Mouse (Mus musculus) midbrain, postnatal 0 days (tissue): Measurements from ENCODE around the gene Gm11020. TPM values are rescaled to one million over a fixed set of nuclear protein-coding genes. Genes with fewer than 3 reads are reported as not detected.

Source experiments
- ATAC-seq: fragments of 200-750 bp; cut with Nextera tagmentation; 2 replicates; pipeline ENCODE4 v1.8.0; 2017; ENCODE audit warnings: moderate number of reproducible peaks, mild to moderate bottlenecking, moderate TSS enrichment, moderate library complexity; ENCODE audit not compliant: low FRiP score
- DNase-seq: peaks from one replicate; pipeline ENCODE4 v3.0.0-alpha.2; 2015; ENCODE audit warnings: low spot score
- H3K27ac ChIP-seq: fragments of 300-500 bp; sonication (generic); 2 replicates; pipeline ENCODE4 v1.5.1; 2014; ENCODE audit warnings: low read depth, mild to moderate bottlenecking, low read length, mixed read lengths
- H3K27me3 ChIP-seq: fragments of 300-500 bp; sonication (generic); 2 replicates; pipeline ENCODE4 v1.6.1; 2014; ENCODE audit warnings: low read length, control low read depth, mixed read lengths; ENCODE audit not compliant: insufficient read depth
- H3K36me3 ChIP-seq: fragments of 300-500 bp; sonication (generic); 2 replicates; pipeline ENCODE4 v1.6.1; 2014; ENCODE audit warnings: low read length, control low read depth, mixed read lengths; ENCODE audit not compliant: insufficient read depth
- H3K4me1 ChIP-seq: fragments of 300-500 bp; sonication (generic); 2 replicates; pipeline ENCODE4 v1.6.1; 2014; ENCODE audit warnings: mild to moderate bottlenecking, control low read depth, antibody characterized with exemption, low read length, mixed read lengths; ENCODE audit not compliant: insufficient read depth
- H3K4me2 ChIP-seq: fragments of 300-500 bp; sonication (generic); 2 replicates; pipeline ENCODE4 v1.6.1; 2014; ENCODE audit warnings: low read depth, mild to moderate bottlenecking, low read length, mixed read lengths; ENCODE audit not compliant: poor library complexity, severe bottlenecking
- H3K4me3 ChIP-seq: fragments of 300-500 bp; sonication (generic); 2 replicates; pipeline ENCODE4 v1.5.1; 2014; ENCODE audit warnings: low read depth, mild to moderate bottlenecking, low read length, moderate library complexity
- H3K9ac ChIP-seq: fragments of 300-500 bp; sonication (generic); replicated peaks from 2 replicates; pipeline ENCODE4 v1.6.1; 2014; ENCODE audit warnings: mild to moderate bottlenecking, low read length, moderate library complexity, mixed read lengths; ENCODE audit not compliant: poor library complexity, severe bottlenecking
- H3K9me3 ChIP-seq: fragments of 300-500 bp; sonication (generic); 2 replicates; pipeline ENCODE4 v1.6.1; 2016; ENCODE audit warnings: low read length, control low read depth
- CTCF ChIP-seq: IDR thresholded peaks from 2 replicates; pipeline ENCODE4 v1.5.1; 2016; ENCODE audit warnings: antibody characterized with exemption, mild to moderate bottlenecking
- WGBS: fragments of 180-500 bp; shearing (Covaris S2); extraction: QIAGEN DNeasy Blood & Tissue Kit; methylation state at CpG from one replicate; pipeline ENCODE4 v1.1.7; 2014; 5-methylcytosine and 5-hydroxymethylcytosine counted together
- polyA plus RNA-seq: library from polyadenylated mRNA; unstranded; fragments of >200 nt; fragmentation: Nextera tagmentation; extraction: Ambion mirVana; gene quantifications from 2 replicates; pipeline ENCODE4 v1.2.1, GENCODE M21; 2015
- total RNA-seq: library from RNA; depleted of rRNA; stranded (reverse); fragments of >200 nt; gene quantifications from 2 replicates; pipeline ENCODE4 v1.2.3, GENCODE M21; 2014

The Gm11020 gene
- total and polyA plus RNA-seq, 2 experiments from 2014 or later: not detected

DNA sequence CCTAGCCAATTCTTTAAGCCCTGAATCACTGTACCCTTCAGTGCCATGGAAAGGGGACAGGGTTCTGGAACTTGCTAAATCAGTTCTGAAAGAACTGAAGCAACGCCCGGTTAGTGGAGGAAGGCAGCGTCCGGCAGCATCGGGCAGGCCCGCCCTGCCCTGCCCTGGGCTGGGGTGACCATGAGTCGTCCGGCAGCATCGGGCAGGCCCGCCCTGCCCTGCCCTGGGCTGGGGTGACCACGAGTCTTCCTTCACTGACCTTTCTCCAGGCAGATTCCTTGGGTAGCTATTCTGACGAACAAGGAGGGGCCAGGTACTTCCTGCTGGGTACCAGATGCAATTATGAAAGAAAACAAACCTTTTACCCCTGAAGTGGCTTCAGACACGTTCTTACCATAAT lies 28.7 kb downstream of the Gm11020 start:
- H3K4me2 ChIP-seq: no peak overlapping the region
- 85% methylated on average over 13 of the region's 13 CpGs for WGBS
- DNase-seq (no peak), ATAC-seq (no peak)
- no peak overlapping the region for H3K9ac ChIP-seq
- no peak overlapping the region for H3K4me3 ChIP-seq
- H3K36me3 ChIP-seq: peaks cover 7% of the 10 kb centered on the region; the same call in 1 of the 2 replicates
- no peak for TF ChIP-seq CTCF
- H3K9me3 ChIP-seq: no peaks in the 10 kb centered on the region
- H3K4me1 ChIP-seq: no peaks in the 10 kb centered on the region
- H3K27ac ChIP-seq: no peak overlapping the region
- no peaks in the 10 kb centered on the region for H3K27me3 ChIP-seq

DNA sequence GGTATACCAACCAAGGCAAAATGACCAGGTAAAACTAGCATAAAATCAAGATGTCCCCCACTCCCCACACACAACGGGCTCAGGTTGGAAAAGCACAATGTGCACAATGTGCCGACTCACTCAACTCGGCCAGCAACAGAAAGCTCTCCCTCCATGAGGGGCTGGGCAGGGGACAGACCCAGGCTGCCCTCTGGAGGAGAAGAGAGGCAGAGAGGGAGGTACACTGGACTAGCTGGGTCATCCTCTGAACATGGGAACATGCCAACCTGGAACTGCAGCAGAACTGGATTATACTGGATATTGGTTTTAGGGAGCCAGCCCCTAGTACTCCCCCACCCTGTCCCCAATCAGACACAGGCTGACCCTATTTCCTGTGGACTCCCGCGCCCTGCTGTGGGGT lies 31.8 kb downstream of the Gm11020 start:
- Histone ChIP-seq H3K9me3 (no peaks in the 10 kb centered on the region), H3K9ac (no peak overlapping the region), H3K27ac (0 out of 2 replicates have a peak overlapping the region, but pooled peaks have one; percentile 26), H3K36me3 (peaks cover 20% of the 10 kb centered on the region; the same call in 1 of the 2 replicates), H3K4me2 (no peak overlapping the region), H3K4me3 (no peak overlapping the region), H3K27me3 (no peaks in the 10 kb centered on the region), H3K4me1 (no peaks in the 10 kb centered on the region)
- DNase-seq: no peak
- 49% methylated on average over 5 of the region's 5 CpGs for WGBS
- peak; percentile 62 for TF ChIP-seq CTCF
- ATAC-seq: peak; percentile 74

DNA sequence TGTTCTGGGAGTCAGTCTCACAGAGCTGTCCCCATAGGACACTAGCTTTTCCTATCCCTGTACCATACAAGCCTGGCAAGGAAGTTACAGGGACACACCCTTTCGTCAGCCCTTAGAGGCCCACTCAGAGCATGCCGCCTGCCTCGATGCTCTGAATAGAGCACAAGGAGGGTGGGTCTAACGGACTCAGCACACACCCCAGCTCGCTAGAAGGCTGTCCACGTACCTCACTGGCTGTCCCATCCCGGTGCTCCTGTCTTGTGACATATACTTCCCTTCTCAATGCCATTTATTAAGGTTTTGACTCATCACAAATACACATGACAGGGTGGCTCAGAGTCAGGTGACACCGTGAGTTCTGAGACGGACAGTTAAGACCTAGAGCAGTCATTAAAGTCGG lies 33.1 kb downstream of the Gm11020 start:
- Histone ChIP-seq H3K27me3 (no peaks in the 10 kb centered on the region), H3K4me1 (peaks cover under 1% of the 10 kb centered on the region; the same call in 1 of the 2 replicates), H3K27ac (no peak overlapping the region), H3K9ac (no peak overlapping the region), H3K9me3 (no peaks in the 10 kb centered on the region), H3K4me3 (no peak overlapping the region), H3K4me2 (no peak overlapping the region), H3K36me3 (peaks cover 20% of the 10 kb centered on the region; the same call in 1 of the 2 replicates)
- ATAC-seq: no peak
- no peak for DNase-seq
- 93% methylated on average over 10 of the region's 10 CpGs for WGBS
- no peak for TF ChIP-seq CTCF

DNA sequence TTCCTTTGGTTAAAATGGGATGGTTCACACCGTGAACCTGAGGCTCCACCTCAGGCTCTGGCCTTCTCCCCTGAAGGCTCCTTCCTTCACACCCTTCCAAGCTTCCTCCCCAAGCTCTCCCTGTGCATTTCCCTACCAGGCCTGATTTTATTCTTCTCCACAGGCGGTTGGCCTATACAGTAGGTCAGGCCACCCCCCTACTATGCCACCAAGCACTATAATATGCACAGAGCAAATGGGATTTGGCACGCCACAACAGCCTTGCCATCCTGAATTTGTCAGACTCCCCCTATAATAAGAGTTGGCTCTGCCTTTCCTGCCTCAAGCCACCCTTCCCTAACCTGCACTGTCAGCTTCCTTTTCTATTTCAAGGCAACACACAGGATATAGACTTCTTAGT lies 37.3 kb downstream of the Gm11020 start:
- TF ChIP-seq CTCF: no peak

DNA sequence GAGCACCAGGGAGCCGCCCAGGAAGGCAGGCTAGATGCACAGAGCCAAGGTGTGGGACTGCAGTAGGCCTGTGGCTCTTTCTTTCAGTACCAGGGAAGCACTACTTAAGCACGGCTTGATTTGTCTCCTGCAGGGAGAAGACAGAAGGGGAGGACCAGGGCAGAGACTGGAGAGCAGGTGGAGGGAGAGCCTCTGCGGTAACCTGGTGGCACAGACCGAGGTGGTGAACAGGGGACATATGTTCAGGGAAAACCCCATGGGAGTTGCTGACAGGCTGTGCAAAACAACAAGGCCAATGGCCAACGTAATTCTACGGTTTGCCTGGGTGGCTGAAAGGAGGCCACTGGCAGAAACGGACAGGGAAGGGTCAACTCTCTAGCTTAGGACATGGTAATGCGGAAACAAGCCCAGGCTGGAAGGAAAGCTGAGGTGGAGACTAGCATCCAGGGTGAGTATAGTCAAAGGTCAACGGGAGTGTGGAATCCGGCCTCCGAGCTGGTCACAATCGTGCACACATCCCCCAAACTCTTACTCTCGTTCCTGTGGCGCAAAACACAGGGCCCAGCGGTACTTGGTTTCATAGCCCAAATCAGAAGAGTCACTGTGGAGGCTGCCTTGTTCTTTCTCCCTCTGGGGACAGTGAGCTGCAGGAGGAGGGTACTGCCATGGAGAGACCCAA lies 38.5 kb downstream of the Gm11020 start:
- Histone ChIP-seq H3K9ac (no peak overlapping the region), H3K4me3 (no peak overlapping the region), H3K27ac (peak overlapping the region; percentile 12; the same call in 1 of the 2 replicates), H3K4me2 (no peak overlapping the region), H3K4me1 (peaks cover 7% of the 10 kb centered on the region; the same call in 1 of the 2 replicates), H3K27me3 (no peaks in the 10 kb centered on the region), H3K36me3 (peaks cover 14% of the 10 kb centered on the region; the same call in 1 of the 2 replicates), H3K9me3 (no peaks in the 10 kb centered on the region)
- no peak for DNase-seq
- TF ChIP-seq CTCF: no peak
- no peak for ATAC-seq
- WGBS: 65% methylated on average over 15 of the region's 15 CpGs

More for the DNA sequence above, 37.3 kb downstream of the Gm11020 start:
- Histone ChIP-seq H3K4me1 (peaks cover 7% of the 10 kb centered on the region; the same call in 1 of the 2 replicates), H3K4me2 (no peak overlapping the region), H3K27me3 (no peaks in the 10 kb centered on the region), H3K36me3 (peaks cover 16% of the 10 kb centered on the region; the same call in 1 of the 2 replicates), H3K9ac (no peak overlapping the region), H3K27ac (no peak overlapping the region), H3K4me3 (no peak overlapping the region), H3K9me3 (no peaks in the 10 kb centered on the region)
- ATAC-seq: no peak
- WGBS: 44% methylated on average over 3 of the region's 3 CpGs
- DNase-seq: no peak

DNA sequence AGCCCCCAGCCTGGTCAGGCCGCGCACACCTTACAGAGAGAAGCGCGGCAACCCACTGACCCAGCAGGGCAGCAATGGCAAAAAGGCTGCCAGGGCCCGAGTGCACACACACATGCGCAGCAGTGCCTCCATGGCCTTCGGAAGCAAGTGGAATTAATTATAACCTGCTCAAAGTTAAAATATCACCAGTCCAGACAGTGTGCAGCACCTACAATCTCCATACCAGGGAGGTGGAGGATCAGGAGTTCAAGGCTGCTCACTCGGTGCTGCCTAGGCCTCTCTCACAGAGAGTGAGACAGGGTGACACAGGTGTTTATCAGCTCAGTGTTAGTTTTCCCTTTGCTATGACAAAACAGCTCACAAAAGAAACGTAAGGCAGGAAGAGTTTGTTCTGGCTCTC lies 44.3 kb downstream of the Gm11020 start:
- Histone ChIP-seq H3K27me3 (no peaks in the 10 kb centered on the region), H3K9ac (no peak overlapping the region), H3K27ac (no peak overlapping the region), H3K4me2 (no peak overlapping the region), H3K4me3 (no peak overlapping the region), H3K4me1 (no peaks in the 10 kb centered on the region), H3K9me3 (no peaks in the 10 kb centered on the region), H3K36me3 (no peaks in the 10 kb centered on the region)
- TF ChIP-seq CTCF: no peak
- no peak for DNase-seq
- 92% methylated on average over 9 of the region's 9 CpGs for WGBS
- ATAC-seq: no peak
